Mouse (Mus musculus): ENCODE results near the gene Gosr1. TPM values are rescaled to one million over a fixed set of nuclear protein-coding genes. Genes with fewer than 3 reads are reported as not detected.
"Not testable (repeated sequence)": the region's sequence is repeated elsewhere in the genome, so short reads cannot be mapped to it uniquely, and the experiment has no call there.

Gosr1 gene
- 10 to 100 TPM; 40.7 to 61.7 (median 52.5) TPM for total RNA-seq (2022)

GRCm38 (mm10) chr11:76763053-76763740 lies at the start of gene Gosr1:
Gene Gosr1 (minus strand): TSS chr11:76763579.
- DNase-seq (ENCODE audit: low spot score in 2 of 2) = peak; percentile 80 to 87

GRCm38 (mm10) chr11:76810706-76811495 lies 47.5 kb upstream of the Gosr1 start:
- DNase-seq (ENCODE audit: low spot score in 2 of 2) = no peak

DNA sequence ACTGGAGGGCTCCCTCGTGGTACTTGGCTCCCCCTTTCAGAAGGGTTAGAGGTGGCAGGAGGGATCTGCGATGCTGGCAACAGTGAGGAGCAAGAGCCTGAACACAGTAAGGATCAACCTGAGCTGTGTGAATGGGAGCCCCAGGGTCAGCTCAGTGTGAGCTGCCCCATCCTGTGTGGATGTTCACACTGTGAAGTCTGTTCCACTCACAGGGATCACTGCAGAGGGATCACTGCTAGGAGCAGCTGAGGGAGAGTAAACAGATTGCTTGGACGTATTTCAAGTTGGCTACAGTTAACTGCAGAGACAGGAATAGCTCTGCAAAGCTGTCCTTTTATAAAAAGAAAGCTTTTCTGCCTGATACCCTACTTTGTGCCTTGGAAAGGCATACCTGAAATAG lies 46.1 kb upstream of the Gosr1 start:
- DNase-seq (ENCODE audit: low spot score in 2 of 2) = no peak

DNA sequence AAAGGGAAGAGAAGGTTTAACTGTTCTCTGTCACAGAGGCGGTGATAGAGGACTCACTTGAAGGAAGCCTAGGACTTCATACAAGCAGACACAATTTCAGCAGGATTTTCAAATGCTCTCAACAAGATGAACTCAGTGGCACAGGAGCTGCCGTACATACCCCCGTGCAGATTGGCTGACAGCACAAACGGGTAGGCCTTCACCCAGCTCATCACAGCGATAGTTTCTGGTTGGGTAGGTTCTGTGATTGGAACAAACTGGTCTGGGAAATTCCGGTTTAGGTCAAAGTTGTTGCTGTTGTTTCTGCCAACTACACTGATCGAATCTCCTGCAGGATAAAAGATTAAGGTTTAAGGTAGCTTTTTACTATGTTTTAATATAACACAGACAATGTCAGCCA lies 45.2 kb upstream of the Gosr1 start:
- no peak for DNase-seq (ENCODE audit: low spot score in 2 of 2)

GRCm38 (mm10) chr11:76807007-76807679 lies 43.8 kb upstream of the Gosr1 start:
- DNase-seq (ENCODE audit: low spot score in 2 of 2) = no peak

GRCm38 (mm10) chr11:76806026-76806425 lies 42.6 kb upstream of the Gosr1 start:
- DNase-seq (ENCODE audit: low spot score in 2 of 2) = no peak

DNA sequence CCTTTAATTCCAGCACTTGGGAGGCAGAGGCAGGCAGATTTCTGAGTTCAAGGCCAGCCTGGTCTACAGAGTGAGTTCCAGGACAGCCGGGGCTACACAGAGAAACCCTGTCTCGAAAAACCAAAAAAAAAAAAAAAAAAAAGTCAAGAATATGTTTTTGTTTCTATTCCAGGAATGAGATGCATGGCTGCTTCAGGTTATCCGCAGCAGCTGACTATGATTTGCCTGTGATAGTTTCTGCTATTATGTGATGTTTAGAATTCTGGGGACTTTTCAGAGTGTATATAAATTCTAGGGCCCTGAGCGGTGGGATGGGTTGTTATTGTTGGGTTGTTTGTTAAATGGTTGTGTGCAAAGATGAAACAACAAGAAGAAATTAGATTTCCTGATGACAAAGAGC lies 41.7 kb upstream of the Gosr1 start:
- DNase-seq (ENCODE audit: low spot score in 2 of 2) = not testable (repeated sequence)

DNA sequence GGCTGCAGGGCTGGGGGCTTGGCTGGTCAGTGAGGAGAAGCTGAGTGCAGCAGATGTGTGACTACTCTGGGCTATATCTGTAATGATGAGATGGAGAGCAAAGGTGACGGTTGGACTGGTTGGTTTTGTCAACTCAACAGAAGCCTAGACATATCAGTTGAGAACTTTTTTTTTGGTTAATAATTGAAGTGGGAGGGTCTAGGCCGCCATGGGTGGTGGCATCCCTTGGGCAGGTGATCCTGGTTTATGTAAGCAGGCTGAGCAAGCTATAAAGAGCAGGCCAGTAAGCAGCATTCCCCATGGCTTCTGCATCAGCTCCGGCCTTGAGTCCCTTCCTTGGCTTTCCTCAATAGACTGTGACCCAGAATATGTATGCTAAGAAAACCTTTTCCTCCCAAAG lies 39.9 kb upstream of the Gosr1 start:
- DNase-seq (ENCODE audit: low spot score in 2 of 2) = no peak

- DNase-seq (ENCODE audit: low spot score in 2 of 2) = no peak
Observed at GRCm38 (mm10) chr11:76797236-76797635, 33.9 kb upstream of the Gosr1 start.

DNA sequence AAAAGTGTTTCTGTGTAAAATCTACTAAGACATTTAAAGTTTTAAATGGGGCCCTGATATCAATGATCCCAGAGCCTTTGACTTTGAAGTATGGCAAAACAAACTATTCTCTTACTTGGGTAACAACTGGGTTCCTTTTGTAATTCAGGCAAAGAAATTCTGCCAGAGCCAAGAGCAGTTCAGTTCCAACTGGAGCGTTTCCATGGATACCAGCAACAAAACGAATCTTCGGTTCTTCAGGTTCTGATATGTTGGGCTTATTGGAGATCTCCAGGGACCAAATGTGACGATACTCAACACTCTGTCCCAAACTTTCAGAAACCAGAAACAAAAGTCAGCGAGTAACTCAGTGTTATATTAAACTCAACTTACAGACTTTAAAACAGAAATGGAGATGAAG lies 31.9 kb upstream of the Gosr1 start:
- no peak for DNase-seq (ENCODE audit: low spot score in 2 of 2)

DNA sequence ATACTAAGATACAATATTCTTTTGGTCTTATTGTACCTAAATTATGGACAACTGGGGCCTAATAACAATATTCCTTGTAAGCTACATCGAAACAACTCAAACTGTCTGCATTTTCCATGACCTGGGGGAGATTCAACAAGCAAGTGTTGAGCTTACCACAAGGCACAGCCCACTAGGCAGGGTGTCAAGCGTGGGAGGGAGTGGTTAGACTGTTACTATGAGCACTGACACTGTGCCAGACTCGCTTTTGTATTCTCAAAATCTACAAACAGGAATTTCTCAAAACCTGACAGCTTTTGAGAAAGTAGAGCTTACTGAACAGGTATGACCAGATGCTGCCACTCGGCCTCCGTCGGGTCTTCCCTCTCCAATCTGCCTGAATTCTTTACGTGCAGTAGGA lies 28.0 kb upstream of the Gosr1 start:
- no peak for DNase-seq (ENCODE audit: low spot score in 2 of 2)

DNA sequence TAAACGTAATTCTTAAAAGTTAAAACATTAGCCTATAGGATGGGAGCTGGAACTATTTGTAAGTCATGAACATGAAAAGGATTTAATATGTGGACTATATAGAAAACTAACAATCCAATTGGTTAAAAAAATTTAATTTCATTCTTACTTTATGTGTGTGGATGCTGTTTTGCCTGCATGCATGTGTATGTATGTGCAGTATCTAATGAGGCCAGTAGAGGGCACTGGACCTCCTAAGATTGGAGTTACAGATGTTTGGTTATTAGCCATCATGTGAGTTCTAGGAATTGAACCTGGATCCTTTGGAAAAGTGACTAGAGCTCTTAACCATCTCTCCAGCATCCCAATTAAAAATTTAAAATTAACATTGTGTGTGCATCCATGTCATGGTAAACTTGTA lies 25.9 kb upstream of the Gosr1 start:
- no peak for DNase-seq (ENCODE audit: low spot score in 2 of 2)

DNA sequence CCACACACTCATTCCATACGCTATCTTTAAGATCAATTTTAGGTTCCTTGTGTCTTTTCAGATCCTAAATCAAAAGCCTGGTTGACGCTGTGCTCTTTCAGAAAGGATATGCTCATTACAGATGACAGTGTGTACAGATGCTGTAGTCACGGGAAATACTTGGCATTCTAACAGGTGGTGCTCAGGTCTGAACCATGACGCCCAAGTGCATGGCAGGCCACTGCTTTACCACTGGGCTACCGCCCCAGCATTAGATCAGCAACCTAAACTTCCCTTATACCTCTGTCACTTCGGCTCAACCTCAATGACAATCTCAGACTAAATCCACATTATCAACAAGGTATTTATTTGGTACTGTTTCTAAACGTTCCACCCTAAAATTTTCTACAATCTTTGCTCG lies 12.2 kb upstream of the Gosr1 start:
- DNase-seq (ENCODE audit: low spot score in 2 of 2) = no peak

DNA sequence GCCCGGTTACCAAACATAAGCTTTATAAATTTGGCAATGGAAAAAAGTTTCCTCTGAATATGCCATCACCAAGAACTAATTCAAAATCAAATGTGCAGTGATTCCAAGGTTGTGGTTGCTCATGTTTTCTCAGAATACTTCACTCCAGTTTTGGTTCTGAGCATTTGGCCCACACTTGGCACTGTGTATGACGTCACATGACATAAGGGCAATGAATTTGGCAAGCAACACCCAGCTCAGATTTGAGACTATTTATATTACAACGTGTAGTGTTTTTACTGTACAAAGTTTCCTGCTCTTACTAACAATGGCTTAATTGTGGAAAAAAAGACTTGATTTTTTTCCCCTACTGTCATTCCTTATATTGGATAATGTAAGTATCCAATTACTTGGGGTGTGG lies 10.4 kb upstream of the Gosr1 start:
- DNase-seq (ENCODE audit: low spot score in 2 of 2) = no peak

GRCm38 (mm10) chr11:76770566-76770965 lies 7.2 kb upstream of the Gosr1 start:
- no peak for DNase-seq (ENCODE audit: low spot score in 2 of 2)

GRCm38 (mm10) chr11:76763741-76764122 lies 353 bp upstream of the Gosr1 start:
- DNase-seq (ENCODE audit: low spot score in 2 of 2) = no peak

- DNase-seq (ENCODE audit: low spot score in 2 of 2) = no peak
Observed at GRCm38 (mm10) chr11:76752276-76752675, 11.1 kb downstream of the Gosr1 start.

DNA sequence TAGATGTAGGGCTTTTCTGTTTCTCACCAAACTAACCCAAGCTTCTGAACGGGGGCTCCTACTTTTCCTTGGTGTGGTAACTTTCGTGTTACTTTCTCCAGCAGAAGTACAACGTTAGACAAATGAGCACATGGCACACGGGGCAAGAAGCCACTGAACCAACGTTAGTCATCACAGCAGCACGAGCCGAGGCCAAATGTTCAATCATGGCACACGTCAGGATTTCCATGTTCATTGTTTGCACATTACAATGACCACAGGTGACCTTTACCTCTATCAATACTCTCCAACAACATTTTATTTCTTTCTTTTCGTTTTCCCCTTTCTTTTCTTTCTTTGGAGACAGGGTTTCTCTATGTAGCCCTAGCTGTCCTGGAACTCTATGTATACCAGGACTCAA lies 14.6 kb downstream of the Gosr1 start:
- no peak for DNase-seq (ENCODE audit: low spot score in 2 of 2)

DNA sequence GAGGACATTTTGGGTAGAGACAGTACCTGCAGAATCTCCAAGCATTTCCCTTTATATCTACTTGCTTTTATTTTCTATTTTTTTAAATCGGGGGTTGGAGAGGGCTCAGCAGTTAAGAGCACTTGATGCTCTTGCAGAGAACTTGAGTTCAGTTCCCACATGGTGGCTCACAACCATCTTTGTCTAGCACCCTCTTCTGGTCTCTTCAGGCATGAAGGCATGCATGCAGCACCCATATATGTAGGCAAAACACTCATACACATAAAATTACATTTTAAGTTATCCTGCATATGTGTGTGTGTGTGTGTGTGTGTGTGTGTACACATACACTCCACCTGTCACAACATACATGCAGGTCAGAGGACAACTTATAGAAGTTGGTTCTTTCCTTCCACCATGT lies 17.5 kb downstream of the Gosr1 start:
- DNase-seq (ENCODE audit: low spot score in 2 of 2) = no peak

DNA sequence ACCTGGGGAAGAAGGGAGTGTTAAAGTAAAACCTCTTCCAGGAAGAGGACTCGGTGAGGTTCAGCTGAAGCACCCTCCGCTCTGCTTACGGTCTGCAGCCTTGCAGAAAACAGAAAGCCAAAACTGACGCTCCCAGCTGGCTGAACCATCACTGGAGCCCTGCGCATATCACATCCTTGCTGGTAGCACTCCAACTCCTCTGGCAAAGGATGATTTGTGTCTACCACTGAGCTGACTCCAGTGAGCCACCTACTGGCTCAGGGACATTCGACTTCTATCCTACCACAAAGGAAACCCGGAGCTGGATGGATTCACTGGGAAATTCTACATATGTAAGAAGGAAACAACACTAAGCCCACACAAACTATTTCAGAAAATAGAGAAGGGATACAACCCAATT lies 18.8 kb downstream of the Gosr1 start:
- DNase-seq (ENCODE audit: low spot score in 2 of 2) = peak in 1 of 2 experiments; percentile 54

- no peak for DNase-seq (ENCODE audit: low spot score in 2 of 2)
Observed at GRCm38 (mm10) chr11:76742511-76742910, 20.9 kb downstream of the Gosr1 start.

- no peak for DNase-seq (ENCODE audit: low spot score in 2 of 2)
Observed at GRCm38 (mm10) chr11:76739125-76739524, 24.3 kb downstream of the Gosr1 start.

All from left cerebral cortex, adult 8-10 months (tissue).